Mouse (Mus musculus): ENCODE data around the gene Hlx. TPM values are rescaled to one million over a fixed set of nuclear protein-coding genes. Genes with fewer than 3 reads are reported as not detected.

The Hlx gene
- total RNA-seq, 2 experiments from 2014 or later = 22.9 to 24.1 TPM

GRCm38 (mm10) chr1:184734991-184735920, 2.8 kb upstream of the Hlx start:
- intact Hi-C loops (cut with DNase I; ENCODE audit: low total_unique reads) = loop anchor here (5.0 to 10.0 kb wide), 2 partner anchors 280 to 468 kb away; no protein-coding TSS in a partner anchor
- DNase-seq = no peak

GRCm38 (mm10) chr1:184734067-184734830, 1.8 kb upstream of the Hlx start:
- no peak for DNase-seq
- intact Hi-C loops (cut with DNase I; ENCODE audit: low total_unique reads) = loop anchor here (10.0 kb wide), 1 partner anchor 279 kb away; no protein-coding TSS in a partner anchor

GRCm38 (mm10) chr1:184733300-184734066, 1.1 kb upstream of the Hlx start:
- no peak for DNase-seq
- intact Hi-C loops (cut with DNase I; ENCODE audit: low total_unique reads) = loop anchor here (10.0 kb wide), 1 partner anchor 279 kb away; no protein-coding TSS in a partner anchor

- peak; percentile 76 for DNase-seq
- intact Hi-C loops (cut with DNase I; ENCODE audit: low total_unique reads) = loop anchor here (10.0 kb wide), 1 partner anchor 277 kb away; no protein-coding TSS in a partner anchor
Measured at GRCm38 (mm10) chr1:184731644-184732545, 524 bp downstream of the Hlx start.

GRCm38 (mm10) chr1:184731091-184731640, 1.3 kb downstream of the Hlx start:
- no peak for DNase-seq
- intact Hi-C loops (cut with DNase I; ENCODE audit: low total_unique reads) = loop anchor here (10.0 kb wide), 1 partner anchor 276 kb away; no protein-coding TSS in a partner anchor

- intact Hi-C loops (cut with DNase I; ENCODE audit: low total_unique reads) = loop anchor here (10.0 kb wide), 1 partner anchor 276 kb away; no protein-coding TSS in a partner anchor
Measured at GRCm38 (mm10) chr1:184730453-184731013, 1.9 kb downstream of the Hlx start.

GRCm38 (mm10) chr1:184729357-184730140, 2.9 kb downstream of the Hlx start:
- no peak for DNase-seq
- intact Hi-C loops (cut with DNase I; ENCODE audit: low total_unique reads) = loop anchor here (10.0 kb wide), 1 partner anchor 275 kb away; no protein-coding TSS in a partner anchor

More at GRCm38 (mm10) chr1:184730453-184731013, 1.9 kb downstream of the Hlx start:
- DNase-seq = no peak

- DNase-seq = no peak
- intact Hi-C loops (cut with DNase I; ENCODE audit: low total_unique reads) = no loop called here
Measured at GRCm38 (mm10) chr1:184728561-184729115, 3.8 kb downstream of the Hlx start.

- intact Hi-C loops (cut with DNase I; ENCODE audit: low total_unique reads) = no loop called here
- no peak for DNase-seq
Measured at GRCm38 (mm10) chr1:184727401-184728265, 4.8 kb downstream of the Hlx start.

- no peak for DNase-seq
- intact Hi-C loops (cut with DNase I; ENCODE audit: low total_unique reads) = no loop called here
Measured at GRCm38 (mm10) chr1:184726576-184727300, 5.7 kb downstream of the Hlx start.

GRCm38 (mm10) chr1:184725318-184725790, 7.1 kb downstream of the Hlx start:
- intact Hi-C loops (cut with DNase I; ENCODE audit: low total_unique reads) = no loop called here
- no peak for DNase-seq

GRCm38 (mm10) chr1:184724551-184725317, 7.7 kb downstream of the Hlx start:
- intact Hi-C loops (cut with DNase I; ENCODE audit: low total_unique reads) = no loop called here
- DNase-seq = no peak

GRCm38 (mm10) chr1:184723899-184724298, 8.5 kb downstream of the Hlx start:
- intact Hi-C loops (cut with DNase I; ENCODE audit: low total_unique reads) = no loop called here
- DNase-seq = no peak

GRCm38 (mm10) chr1:184721121-184721520, 11.3 kb downstream of the Hlx start:
- no peak for DNase-seq
- intact Hi-C loops (cut with DNase I; ENCODE audit: low total_unique reads) = loop anchor here (1.0 kb wide), 1 partner anchor 31 kb away; no protein-coding TSS in a partner anchor
